Mouse (Mus musculus): ENCODE measurements around the gene Cant1. TPM values are rescaled to one million over a fixed set of nuclear protein-coding genes. Genes with fewer than 3 reads are reported as not detected.
A peak's percentile ranks its signal among the peaks of the same experiment; 100 is the strongest.

Gene Cant1
- total RNA-seq, 2 experiments from 2014 or later, result 9.4 to 9.7 TPM

DNA sequence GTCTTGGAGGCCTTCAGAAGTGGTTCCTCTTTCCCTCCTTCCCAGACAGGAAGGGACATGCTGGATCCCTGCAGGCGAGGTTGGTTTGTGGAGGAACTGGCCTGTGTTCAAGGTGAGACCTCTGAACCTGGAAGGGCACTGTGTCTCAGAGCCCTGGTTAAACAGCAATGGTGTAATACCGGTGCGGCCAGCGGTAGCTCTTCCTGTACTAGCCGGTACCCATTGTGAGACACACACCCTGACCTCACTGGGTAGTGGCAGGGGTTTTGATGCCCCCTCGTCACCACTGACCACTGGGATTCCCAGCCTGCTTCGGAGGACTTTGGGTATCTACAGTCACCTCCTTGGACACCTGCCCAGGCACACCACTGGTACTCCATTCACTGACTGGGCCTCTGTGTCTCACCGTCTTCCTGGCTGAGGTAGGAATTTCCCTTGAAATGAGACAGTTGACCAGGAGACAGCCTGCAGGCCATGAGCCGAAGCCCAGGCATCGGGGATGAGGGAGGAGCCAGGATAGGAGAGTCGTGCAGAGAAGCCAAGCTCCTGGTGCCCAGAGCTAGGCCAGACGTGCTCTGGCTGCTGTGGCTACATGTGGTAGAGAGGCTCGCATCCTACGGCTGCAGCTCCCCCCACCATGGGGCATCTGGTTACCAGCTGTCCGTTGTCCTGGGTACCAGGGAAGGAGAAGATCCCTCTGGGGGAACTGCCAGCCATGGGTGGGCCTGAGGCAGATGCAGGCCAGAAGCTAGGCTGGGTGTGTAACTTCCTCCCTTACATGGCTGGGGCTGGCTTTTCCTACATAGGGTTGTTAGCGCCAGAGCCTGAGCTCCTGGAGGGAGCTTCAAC, 12.4 kb upstream of the Cant1 start:
- intact Hi-C loops (cut with DNase I), result no loop called here
- no peak for DNase-seq

- intact Hi-C loops (cut with DNase I), result no loop called here
These were observed 11.5 kb upstream of the Cant1 start for GRCm38 (mm10) chr11:118430291-118430885.

GRCm38 (mm10) chr11:118428944-118429709, 10.2 kb upstream of the Cant1 start:
- DNase-seq, result no peak

More at GRCm38 (mm10) chr11:118430291-118430885, 11.5 kb upstream of the Cant1 start:
- no peak for DNase-seq

GRCm38 (mm10) chr11:118428460-118428868, 9.6 kb upstream of the Cant1 start:
- DNase-seq, result no peak
- intact Hi-C loops (cut with DNase I), result no loop called here

More at GRCm38 (mm10) chr11:118428944-118429709, 10.2 kb upstream of the Cant1 start:
- intact Hi-C loops (cut with DNase I), result no loop called here

DNA sequence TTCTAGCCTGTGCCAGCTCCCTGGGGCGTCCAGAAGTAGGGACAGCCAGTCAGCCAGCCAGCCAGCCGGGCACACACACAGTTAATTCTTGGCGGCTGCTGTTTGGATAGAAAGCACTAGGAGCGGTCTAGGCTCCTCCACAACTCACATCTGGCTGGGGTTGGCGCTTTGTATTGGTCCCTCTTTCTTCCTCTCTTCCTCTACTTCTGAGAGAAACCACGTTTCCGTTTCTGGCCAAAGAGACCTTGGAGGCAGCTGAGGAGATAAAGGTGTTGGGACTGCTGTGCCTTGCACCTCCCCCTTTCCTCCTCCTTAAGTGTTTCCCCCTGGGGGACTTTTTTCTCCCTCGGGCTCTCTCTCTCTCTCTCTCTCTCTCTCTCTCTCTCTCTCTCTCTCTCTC, 9.1 kb upstream of the Cant1 start, which contains the start of gene C1qtnf1:
TSS of gene C1qtnf1 (plus strand) at position 218 of the 400 bp plus-strand sequence.
- no peak for DNase-seq
- intact Hi-C loops (cut with DNase I), result no loop called here

DNA sequence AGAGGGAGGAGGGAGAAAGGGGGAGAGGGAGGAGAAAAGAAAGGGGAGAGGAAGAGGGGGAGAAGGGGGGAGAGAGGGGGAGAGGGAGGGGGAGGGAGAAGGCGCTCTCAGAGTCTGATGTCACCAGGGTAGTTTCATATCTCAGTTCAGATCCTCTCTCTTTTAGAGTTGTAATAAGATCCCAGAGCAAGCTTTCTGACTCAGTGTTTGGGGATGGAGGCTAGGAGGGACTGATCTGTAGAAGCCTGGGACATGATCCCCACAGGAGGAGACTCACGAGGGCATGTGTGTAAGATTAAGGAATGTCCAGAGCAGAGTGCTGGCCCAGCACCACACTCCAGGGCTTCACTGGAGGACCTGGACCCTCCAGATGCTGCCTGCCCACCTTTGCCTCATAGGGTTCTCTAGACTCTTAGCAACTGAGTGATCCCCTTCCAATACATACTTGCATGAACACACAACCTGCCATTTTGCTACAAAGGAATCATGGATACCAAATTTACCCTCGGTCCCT, 8.4 kb upstream of the Cant1 start:
- intact Hi-C loops (cut with DNase I), result no loop called here
- no peak for DNase-seq

DNA sequence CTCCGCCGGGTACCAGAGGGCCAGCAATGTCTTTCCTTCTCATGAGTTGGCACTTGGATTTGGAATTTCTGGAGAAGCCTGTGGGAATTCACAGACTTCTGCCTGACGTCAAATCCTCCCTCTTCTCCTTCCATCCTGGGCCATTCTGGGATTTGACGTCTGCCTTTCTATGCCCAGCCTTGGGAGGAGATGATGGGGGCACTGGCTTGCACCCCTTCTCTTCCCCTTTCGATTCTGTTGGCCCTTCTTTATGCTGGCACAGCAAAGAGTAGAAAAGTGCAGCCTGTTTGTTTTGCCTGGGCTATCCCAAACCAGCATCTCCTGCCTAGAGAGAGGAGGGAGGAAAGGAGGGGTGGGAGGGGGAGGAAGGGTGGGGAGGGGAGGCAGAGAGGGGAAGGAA, 7.9 kb upstream of the Cant1 start:
- intact Hi-C loops (cut with DNase I), result no loop called here
- DNase-seq, result no peak

- DNase-seq, result no peak
- intact Hi-C loops (cut with DNase I), result no loop called here
These were observed 5.9 kb upstream of the Cant1 start for GRCm38 (mm10) chr11:118424621-118425335.

- intact Hi-C loops (cut with DNase I), result loop anchor here (1.0 kb wide), 1 partner anchor 20 kb away; no protein-coding TSS in a partner anchor
- DNase-seq, result peak; percentile 75 to 77
These were observed 4.5 kb upstream of the Cant1 start for GRCm38 (mm10) chr11:118423266-118423971.

GRCm38 (mm10) chr11:118420261-118420660, 1.4 kb upstream of the Cant1 start:
- intact Hi-C loops (cut with DNase I), result no loop called here
- no peak for DNase-seq

DNA sequence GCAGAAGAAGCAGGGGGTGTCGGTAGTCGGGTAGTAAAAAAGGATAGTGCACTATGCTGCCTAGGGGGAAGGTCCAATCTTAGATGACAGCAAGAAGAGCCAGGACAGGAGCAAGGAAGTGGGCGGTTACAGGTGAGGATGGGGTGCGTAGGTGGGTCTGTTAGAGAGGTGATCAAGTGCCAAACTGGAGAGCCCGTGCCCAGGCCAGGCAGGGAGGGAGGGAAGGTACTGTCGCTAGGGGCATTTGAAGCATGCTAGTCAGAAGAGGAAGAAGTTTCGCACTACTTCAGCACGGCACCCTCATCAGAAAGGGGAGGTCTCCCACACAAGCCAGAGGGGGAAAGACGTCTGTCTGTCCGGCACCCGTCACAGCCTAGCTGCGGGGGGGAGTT, 448 bp downstream of the Cant1 start:
- DNase-seq, result no peak
- intact Hi-C loops (cut with DNase I), result no loop called here

- no peak for DNase-seq
- intact Hi-C loops (cut with DNase I), result no loop called here
These were observed 1.4 kb downstream of the Cant1 start for GRCm38 (mm10) chr11:118417496-118417895.

DNA sequence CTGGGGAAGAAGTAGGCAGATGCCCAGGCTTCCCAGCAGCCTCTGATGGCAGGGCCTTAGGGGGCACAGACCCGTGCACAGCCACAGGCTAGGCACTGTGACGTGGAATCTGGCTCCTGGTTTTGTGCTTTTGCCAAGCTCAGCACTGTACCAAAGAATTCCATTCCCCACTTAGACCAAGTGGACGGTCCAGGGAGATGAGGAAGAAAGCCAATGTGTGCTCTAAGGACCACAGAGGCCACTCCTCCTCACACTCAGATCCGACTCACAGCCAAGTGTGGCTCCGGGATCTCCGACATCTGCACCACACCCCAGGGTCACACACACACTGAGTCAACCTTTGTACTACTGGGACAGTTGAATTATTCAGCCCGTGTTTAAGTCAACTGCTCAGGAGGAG, 2.8 kb downstream of the Cant1 start:
- DNase-seq, result no peak
- intact Hi-C loops (cut with DNase I), result no loop called here

DNA sequence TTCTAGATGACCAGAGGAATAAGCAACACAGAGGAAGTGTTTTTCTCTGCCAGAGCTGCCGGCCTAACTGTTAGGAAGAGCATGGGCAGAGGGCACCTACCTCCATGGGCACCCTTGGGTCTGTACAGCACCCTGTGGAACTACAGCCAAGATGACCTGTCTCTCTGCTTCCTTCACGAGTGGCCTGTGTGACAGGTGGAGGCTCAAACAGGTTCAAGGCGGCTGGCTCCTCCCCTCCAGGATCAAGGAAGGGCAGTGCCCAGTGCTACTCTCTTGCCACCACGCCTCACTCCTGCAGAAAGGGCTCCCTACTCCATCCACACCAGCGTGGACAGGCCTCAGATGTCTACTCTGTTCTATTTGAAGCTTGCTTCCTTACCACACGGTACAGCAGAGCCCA, 3.3 kb downstream of the Cant1 start:
- no peak for DNase-seq
- intact Hi-C loops (cut with DNase I), result no loop called here

- DNase-seq, result no peak
These were observed 4.6 kb downstream of the Cant1 start for GRCm38 (mm10) chr11:118414270-118414669.

GRCm38 (mm10) chr11:118413055-118413454, 5.8 kb downstream of the Cant1 start:
- intact Hi-C loops (cut with DNase I), result no loop called here
- DNase-seq, result no peak

More at GRCm38 (mm10) chr11:118414270-118414669, 4.6 kb downstream of the Cant1 start:
- intact Hi-C loops (cut with DNase I), result no loop called here

DNA sequence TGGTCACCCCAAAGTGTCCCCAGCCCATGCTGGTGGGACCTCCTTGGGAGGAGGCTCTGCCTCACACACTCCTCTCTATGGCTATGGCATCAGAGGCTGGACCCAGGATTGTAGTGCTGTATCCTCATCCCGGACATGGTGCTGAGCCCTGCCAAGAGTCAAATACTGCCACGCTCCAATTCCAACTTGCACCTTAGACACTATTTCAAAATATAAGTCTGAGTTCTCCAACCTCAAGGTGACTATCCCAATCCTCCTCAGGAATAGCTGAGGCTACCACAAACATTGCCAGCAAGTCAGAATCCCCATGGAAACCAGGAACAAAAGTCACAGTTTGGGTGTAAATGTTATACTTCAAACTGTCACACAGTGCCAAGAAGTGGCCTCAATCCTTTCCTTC, 6.3 kb downstream of the Cant1 start:
- DNase-seq, result no peak
- intact Hi-C loops (cut with DNase I), result no loop called here

DNA sequence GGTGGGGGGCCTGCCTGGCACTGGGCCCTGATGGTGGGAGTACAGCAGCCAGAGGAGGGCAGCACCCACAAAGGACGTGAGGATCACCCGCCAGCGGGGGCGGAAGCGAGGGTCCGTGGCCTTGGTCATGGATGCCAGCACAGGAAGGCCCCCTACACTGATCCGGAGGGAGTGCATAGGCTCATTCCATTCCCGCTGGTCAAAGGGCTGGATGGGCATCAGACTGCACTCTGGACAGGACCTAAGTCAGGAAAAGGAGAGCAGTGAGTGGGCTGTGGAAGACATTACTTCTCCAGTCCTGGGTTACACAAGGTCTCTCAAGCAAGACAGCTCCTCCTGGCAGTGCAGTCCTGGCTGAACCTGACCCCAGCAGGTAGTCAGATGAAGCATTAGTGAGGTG, 7.6 kb downstream of the Cant1 start:
- DNase-seq, result no peak
- intact Hi-C loops (cut with DNase I), result no loop called here

GRCm38 (mm10) chr11:118410479-118410878, 8.4 kb downstream of the Cant1 start:
- no peak for DNase-seq
- intact Hi-C loops (cut with DNase I), result no loop called here

DNA sequence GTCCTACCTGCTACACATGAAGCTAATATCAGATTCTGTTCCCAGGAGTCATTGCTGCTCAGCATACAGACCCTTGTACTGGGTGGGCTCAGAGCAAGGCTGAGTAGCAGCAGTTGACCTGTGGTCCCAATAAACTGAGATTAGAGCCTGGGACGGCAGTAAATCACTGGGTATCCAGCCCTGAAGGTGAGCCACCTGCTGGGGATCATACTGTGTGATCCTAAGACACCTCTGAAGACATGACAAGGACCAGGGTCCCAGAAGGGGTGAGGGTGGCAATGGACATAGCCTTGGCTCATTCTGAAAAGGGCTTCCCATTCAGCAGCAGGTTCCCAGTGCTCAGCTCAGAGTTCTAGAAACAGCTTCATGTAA, 8.8 kb downstream of the Cant1 start:
- intact Hi-C loops (cut with DNase I), result no loop called here

More for the DNA sequence above, 8.8 kb downstream of the Cant1 start:
- no peak for DNase-seq

Measured in gastrocnemius, postnatal 36 days (tissue).